Mouse (Mus musculus): ENCODE data around the gene Kcnk3. TPM values are rescaled to one million over a fixed set of nuclear protein-coding genes. Genes with fewer than 3 reads are reported as not detected.

Kcnk3 gene
- polyA plus RNA-seq, 1 experiment from 2014 or later, result 8.7 TPM

Small RNA genes within 50 kb of the gene (microRNA-seq; reads per million reads assigned to microRNA genes)
- not detected for gene Mir5625

Other genes with a start within 250 kb of the Kcnk3 start
- 0.53 and 0.60 TPM in 2 replicates for gene Otof, start 126.2 kb upstream of the Kcnk3 start, polyA plus RNA-seq (2015; fragmentation: Nextera tagmentation; extraction: Ambion mirVana)
- gene 1700001C02Rik, start 122.1 kb upstream of the Kcnk3 start, polyA plus RNA-seq (2015; fragmentation: Nextera tagmentation; extraction: Ambion mirVana), result not detected in 2 replicates
- gene Cib4, start 42.3 kb upstream of the Kcnk3 start, polyA plus RNA-seq (2015; fragmentation: Nextera tagmentation; extraction: Ambion mirVana), result not detected in 2 replicates
- gene Slc35f6, start 59.8 kb downstream of the Kcnk3 start, polyA plus RNA-seq (2015; fragmentation: Nextera tagmentation; extraction: Ambion mirVana), result 50.2 and 56.3 TPM in 2 replicates
- gene Cenpa, start 78.6 kb downstream of the Kcnk3 start, polyA plus RNA-seq (2015; fragmentation: Nextera tagmentation; extraction: Ambion mirVana), result 166 and 186 TPM in 2 replicates
- gene Dpysl5, start 123.4 kb downstream of the Kcnk3 start, polyA plus RNA-seq (2015; fragmentation: Nextera tagmentation; extraction: Ambion mirVana), result 5.7 and 6.1 TPM in 2 replicates
- 14.0 and 15.4 TPM in 2 replicates for gene Mapre3, start 226.5 kb downstream of the Kcnk3 start, polyA plus RNA-seq (2015; fragmentation: Nextera tagmentation; extraction: Ambion mirVana)